Mouse (Mus musculus): Measurements from ENCODE around the gene Rpl7a. TPM values are rescaled to one million over a fixed set of nuclear protein-coding genes. Genes with fewer than 3 reads are reported as not detected.
"Not testable (repeated sequence)": the region's sequence is repeated elsewhere in the genome, so short reads cannot be mapped to it uniquely, and the experiment has no call there.

Rpl7a gene
- polyA plus RNA-seq (2015; fragmentation: Nextera tagmentation; extraction: Ambion mirVana): 314 and 345 TPM in 2 replicates

DNA sequence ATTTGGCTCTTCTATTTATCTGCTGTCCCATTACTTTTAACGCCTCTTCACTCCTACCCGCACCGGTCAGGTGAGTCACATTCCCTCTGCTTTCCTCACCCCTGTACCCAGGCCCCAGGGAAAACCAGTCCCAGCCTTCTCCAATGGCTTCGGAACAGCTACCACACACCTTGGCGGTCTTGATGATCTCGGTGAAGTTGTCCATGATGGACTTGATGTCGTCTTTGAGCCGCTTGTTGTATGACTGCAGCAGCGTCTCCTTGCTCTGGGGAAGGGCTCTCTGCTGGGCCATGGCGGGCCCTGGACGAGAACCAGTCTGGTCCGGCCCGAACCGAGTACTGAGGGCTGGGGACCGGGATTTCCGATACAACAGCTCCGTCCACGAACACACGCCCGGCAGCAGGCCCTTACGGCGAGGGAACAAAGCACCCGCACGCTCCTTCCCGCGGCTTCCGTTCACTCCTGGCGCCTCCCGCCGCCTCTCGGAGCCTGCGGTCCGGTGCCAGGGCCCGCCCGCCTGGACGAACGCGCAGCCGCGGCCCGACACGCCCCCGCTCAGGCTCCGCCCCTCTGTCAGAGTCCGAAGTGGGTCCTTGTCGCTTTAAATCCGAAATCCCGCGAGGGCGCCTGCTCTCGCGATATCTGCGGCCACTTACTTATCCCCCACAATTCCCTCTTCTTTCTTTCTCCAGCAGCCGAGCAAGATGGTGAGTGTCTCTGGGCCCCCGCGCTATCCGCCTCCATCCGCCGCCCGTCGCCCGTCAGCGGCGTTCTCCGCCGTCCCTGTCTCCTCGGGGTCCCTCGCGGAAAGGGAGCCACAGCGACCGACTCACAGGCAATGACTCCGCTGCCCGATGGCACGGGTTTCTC, at the start of gene Rpl7a, which contains the start of gene Med22:
Gene Rpl7a, plus strand, starts transcription at position 641 of the 870 bp plus-strand sequence.
Gene Med22, minus strand, starts transcription at position 554 of the 870 bp plus-strand sequence.
- under 1% methylated on average over 74 of the region's 74 CpGs for WGBS
- peak within 1 kb of the TSS; percentile 85 for H3K27ac ChIP-seq
- peaks cover 39% of the 10 kb centered on the region for H3K4me1 ChIP-seq (replicated peaks)
- H3K36me3 ChIP-seq: peaks cover 55% of the 10 kb centered on the region
- ATAC-seq (replicated peaks; ENCODE audit: insufficient number of reproducible peaks, insufficient read depth, low FRiP score, low read depth): peak; percentile 96
- no peaks in the 10 kb centered on the region for H3K9me3 ChIP-seq (replicated peaks)
- peak within 1 kb of the TSS; percentile 70 for H3K4me3 ChIP-seq
- H3K9ac ChIP-seq: peak within 1 kb of the TSS; percentile 90
- no peaks in the 10 kb centered on the region for H3K27me3 ChIP-seq
- peak within 1 kb of the TSS; percentile 93 for H3K4me2 ChIP-seq

DNA sequence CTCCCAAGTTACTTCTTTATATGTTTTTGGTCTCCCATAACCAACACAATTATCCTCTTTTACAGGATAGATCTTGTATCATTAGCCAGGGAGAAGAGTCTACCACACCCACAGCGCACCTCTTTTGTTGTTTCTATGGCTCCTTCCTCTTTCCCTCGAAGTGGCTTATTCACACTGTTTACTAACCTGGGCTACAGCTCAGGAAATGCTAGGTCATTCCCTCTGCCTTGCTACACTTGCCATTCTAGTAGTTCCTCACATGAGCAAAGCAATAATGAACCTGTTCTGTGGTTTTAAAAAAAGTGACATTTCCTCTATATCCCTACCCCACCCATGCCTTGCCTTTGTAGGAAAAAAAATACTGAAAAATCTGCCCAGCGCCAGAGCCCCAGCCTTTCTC, 47.7 kb upstream of the Rpl7a start:
- Histone ChIP-seq H3K4me3 (no peak overlapping the region), H3K27me3 (no peaks in the 10 kb centered on the region; the same call in 1 of the 2 replicates), H3K9me3 (replicated peaks) (no peaks in the 10 kb centered on the region), H3K36me3 (no peaks in the 10 kb centered on the region), H3K27ac (no peak overlapping the region), H3K9ac (no peak overlapping the region), H3K4me2 (no peak overlapping the region), H3K4me1 (replicated peaks) (no peaks in the 10 kb centered on the region)
- ATAC-seq (replicated peaks; ENCODE audit: insufficient number of reproducible peaks, insufficient read depth, low FRiP score, low read depth): no peak
- WGBS: 63% methylated on average over 3 of the region's 3 CpGs

DNA sequence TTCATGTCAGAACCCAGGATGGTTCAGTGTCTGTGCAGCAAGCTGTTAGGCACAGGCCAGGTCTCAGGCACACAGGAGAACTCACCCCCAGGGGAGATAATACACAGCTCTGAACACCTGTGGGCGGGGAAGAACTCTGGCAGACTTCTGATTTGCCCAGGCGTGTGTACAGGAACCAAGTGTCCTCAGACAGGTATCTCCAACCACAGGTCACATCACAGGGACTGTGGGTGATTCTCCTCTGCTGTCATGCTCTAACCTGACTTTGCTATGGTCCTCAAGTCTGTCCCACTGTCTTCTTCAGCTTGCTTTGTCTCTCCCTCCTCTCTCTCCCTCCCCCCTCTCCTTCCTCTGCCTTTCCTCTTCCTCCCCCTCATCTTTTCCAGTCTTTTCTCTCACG, 45.7 kb upstream of the Rpl7a start, which contains the start of gene Abo:
Gene Abo, minus strand, starts transcription at position 101 of the 400 bp plus-strand sequence.
- no peak within 1 kb of the TSS for H3K4me3 ChIP-seq
- H3K9me3 ChIP-seq (replicated peaks): no peaks in the 10 kb centered on the region

DNA sequence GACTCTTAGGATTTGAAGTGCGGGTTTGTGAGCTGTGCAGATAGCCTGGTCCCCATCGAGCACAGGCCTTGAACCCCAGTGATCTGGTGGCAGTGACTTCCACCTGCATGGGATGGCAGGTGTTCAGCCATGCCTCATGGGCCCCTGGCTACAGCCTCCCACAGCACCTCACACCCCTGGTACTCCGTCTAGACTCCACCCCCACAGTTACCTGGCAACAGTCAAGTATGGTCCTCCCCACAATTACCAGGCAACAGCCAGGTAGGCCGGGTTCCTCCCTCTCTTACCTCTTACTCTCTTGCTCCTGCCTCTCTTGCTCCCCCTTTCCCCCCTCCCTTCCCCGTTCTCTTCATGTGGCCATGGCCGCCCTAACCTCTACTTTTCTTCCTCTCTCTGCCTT, 39.9 kb upstream of the Rpl7a start:
- Histone ChIP-seq H3K27ac (no peak overlapping the region), H3K9me3 (replicated peaks) (no peaks in the 10 kb centered on the region), H3K4me1 (replicated peaks) (no peaks in the 10 kb centered on the region), H3K4me3 (no peak overlapping the region), H3K9ac (no peak overlapping the region), H3K27me3 (peaks cover 14% of the 10 kb centered on the region; the same call in 1 of the 2 replicates), H3K4me2 (no peak overlapping the region), H3K36me3 (no peaks in the 10 kb centered on the region)
- no peak for ATAC-seq (replicated peaks; ENCODE audit: insufficient number of reproducible peaks, insufficient read depth, low FRiP score, low read depth)
- 56% methylated on average over 6 of the region's 6 CpGs for WGBS

More for the DNA sequence above, 45.7 kb upstream of the Rpl7a start, which contains the start of gene Abo:
- H3K27ac ChIP-seq: no peak within 1 kb of the TSS
- no peaks in the 10 kb centered on the region for H3K36me3 ChIP-seq
- WGBS: 51% methylated on average over 3 of the region's 3 CpGs
- H3K4me1 ChIP-seq (replicated peaks): no peaks in the 10 kb centered on the region
- no peak within 1 kb of the TSS for H3K4me2 ChIP-seq
- ATAC-seq (replicated peaks; ENCODE audit: insufficient number of reproducible peaks, insufficient read depth, low FRiP score, low read depth): no peak
- peaks cover 6% of the 10 kb centered on the region; the same call in 1 of the 2 replicates for H3K27me3 ChIP-seq
- H3K9ac ChIP-seq: no peak within 1 kb of the TSS

DNA sequence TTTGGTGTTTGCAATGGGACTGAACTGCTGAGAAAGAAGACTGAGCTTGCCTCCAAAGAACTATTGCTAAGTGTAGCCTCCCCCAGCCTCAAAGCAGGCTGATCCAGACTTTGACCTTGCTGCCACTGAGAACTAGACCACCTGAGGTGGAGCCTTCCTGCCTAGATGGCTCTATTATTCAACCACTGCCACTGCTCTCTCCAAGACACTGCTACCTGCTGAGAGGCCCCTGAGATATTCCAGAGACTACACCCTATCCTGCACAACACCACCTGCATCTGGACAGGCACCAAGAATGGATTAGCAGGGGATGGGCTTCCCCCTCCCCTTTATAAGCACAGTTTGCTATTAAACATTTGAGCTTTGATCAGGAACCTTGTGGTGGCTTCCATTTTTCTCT, 32.0 kb upstream of the Rpl7a start:
- Histone ChIP-seq H3K27ac (no peak overlapping the region), H3K27me3 (no peaks in the 10 kb centered on the region), H3K9ac (no peak overlapping the region), H3K4me3 (no peak overlapping the region), H3K4me2 (no peak overlapping the region), H3K9me3 (replicated peaks) (no peaks in the 10 kb centered on the region), H3K4me1 (replicated peaks) (no peaks in the 10 kb centered on the region), H3K36me3 (no peaks in the 10 kb centered on the region)
- no peak for ATAC-seq (replicated peaks; ENCODE audit: insufficient number of reproducible peaks, insufficient read depth, low FRiP score, low read depth)

DNA sequence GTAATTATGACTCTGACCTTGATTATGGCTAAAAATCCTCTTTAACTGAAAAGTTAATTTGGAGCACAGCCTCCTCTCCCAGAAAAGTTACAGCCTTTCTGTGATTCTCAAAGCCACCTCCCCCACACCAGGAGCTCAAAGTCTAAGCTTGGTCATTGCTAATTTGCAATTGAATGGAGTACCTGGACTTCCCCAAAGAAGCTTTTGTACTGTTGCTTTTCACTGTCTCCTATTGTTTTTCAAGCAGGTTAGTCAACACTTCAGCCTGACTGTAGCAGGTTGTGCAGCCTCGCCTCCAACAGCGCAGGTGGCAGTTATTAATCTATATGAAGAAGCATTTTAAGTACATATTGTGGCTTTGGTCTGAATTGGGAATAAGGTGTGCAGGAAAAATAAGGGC, 25.0 kb upstream of the Rpl7a start:
- peaks cover 16% of the 10 kb centered on the region for H3K36me3 ChIP-seq
- H3K4me2 ChIP-seq; H3K27me3 ChIP-seq; H3K4me1 ChIP-seq (replicated peaks); H3K27ac ChIP-seq; H3K9me3 ChIP-seq (replicated peaks); ATAC-seq (replicated peaks; ENCODE audit: insufficient number of reproducible peaks, insufficient read depth, low FRiP score, low read depth); H3K4me3 ChIP-seq; H3K9ac ChIP-seq: not testable (repeated sequence)
- 94% methylated on average over 2 of the region's 2 CpGs for WGBS

DNA sequence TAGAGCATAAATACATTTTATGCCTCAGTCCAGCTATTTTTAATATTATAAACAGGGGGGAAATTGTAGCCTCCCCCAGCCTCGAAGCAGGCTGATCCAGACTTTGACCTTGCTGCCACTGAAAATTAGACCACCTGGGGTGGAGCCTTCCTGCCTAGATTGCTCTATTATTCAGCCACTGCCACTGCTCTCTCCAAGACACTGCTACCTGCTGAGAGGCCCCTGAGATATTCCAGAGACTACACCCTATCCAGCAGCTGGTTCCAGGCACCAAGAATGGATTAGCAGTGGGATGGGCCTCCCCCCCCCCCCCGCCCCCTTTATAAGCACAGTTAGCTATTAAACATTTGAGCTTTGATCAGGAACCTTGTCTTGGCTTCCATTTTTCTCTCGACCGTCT, 24.4 kb upstream of the Rpl7a start:
- H3K27me3 ChIP-seq; ATAC-seq (replicated peaks; ENCODE audit: insufficient number of reproducible peaks, insufficient read depth, low FRiP score, low read depth); H3K4me1 ChIP-seq (replicated peaks); H3K4me2 ChIP-seq; H3K27ac ChIP-seq; H3K9me3 ChIP-seq (replicated peaks); H3K4me3 ChIP-seq; H3K9ac ChIP-seq: not testable (repeated sequence)
- H3K36me3 ChIP-seq: peaks cover 21% of the 10 kb centered on the region
- 86% methylated on average over 4 of the region's 4 CpGs for WGBS

DNA sequence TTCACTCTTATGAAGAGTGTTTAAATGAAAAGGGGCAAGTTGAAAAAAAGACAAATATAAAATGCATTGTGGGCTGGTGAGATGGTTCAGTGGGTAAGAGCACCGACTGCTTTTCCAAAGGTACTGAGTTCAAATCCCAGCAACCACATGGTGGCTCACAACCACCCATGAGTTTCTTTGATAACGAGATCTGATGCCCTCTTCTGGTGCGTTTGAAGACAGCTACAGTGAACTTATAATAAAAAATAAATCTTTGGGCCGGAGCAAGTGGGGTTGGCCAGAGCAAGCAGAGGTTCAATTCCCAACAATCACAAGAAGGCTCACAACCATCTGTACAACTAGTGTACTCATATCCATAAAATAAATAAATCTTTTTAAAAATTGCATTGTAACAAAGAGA, 14.7 kb upstream of the Rpl7a start:
- 93% methylated on average over 4 of the region's 4 CpGs for WGBS

DNA sequence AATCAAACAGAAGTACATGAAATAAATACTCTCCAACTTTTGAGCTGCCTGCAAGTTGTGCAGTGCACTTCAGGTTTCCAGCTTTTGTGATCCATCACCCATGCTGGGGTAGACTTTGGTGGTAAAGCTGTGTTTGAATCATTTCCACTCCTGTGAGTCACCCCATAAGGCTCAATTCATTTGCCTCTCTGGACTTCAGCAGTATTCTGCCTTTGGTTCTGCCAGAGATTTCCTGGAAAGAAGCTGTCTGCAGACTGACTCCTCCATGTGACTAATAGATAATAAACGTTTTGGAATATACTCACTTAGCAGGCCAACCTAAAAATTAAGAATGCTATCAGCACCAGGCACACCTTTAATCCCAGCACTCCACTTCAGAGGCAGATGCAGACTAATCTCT, 9.8 kb upstream of the Rpl7a start:
- Histone ChIP-seq H3K9ac (no peak overlapping the region), H3K9me3 (replicated peaks) (no peaks in the 10 kb centered on the region), H3K27me3 (no peaks in the 10 kb centered on the region), H3K27ac (no peak overlapping the region), H3K4me1 (replicated peaks) (peaks cover 24% of the 10 kb centered on the region), H3K36me3 (peaks cover 43% of the 10 kb centered on the region), H3K4me3 (no peak overlapping the region), H3K4me2 (no peak overlapping the region)
- WGBS: 42% methylated on average over 1 of the region's 1 CpGs
- ATAC-seq (replicated peaks; ENCODE audit: insufficient number of reproducible peaks, insufficient read depth, low FRiP score, low read depth): no peak

More for the DNA sequence above, 14.7 kb upstream of the Rpl7a start:
- Histone ChIP-seq H3K4me3 (no peak overlapping the region), H3K9me3 (replicated peaks) (no peaks in the 10 kb centered on the region), H3K4me2 (no peak overlapping the region), H3K9ac (no peak overlapping the region), H3K4me1 (replicated peaks) (no peaks in the 10 kb centered on the region), H3K27ac (no peak overlapping the region), H3K36me3 (peaks cover 82% of the 10 kb centered on the region), H3K27me3 (no peaks in the 10 kb centered on the region)
- no peak for ATAC-seq (replicated peaks; ENCODE audit: insufficient number of reproducible peaks, insufficient read depth, low FRiP score, low read depth)

DNA sequence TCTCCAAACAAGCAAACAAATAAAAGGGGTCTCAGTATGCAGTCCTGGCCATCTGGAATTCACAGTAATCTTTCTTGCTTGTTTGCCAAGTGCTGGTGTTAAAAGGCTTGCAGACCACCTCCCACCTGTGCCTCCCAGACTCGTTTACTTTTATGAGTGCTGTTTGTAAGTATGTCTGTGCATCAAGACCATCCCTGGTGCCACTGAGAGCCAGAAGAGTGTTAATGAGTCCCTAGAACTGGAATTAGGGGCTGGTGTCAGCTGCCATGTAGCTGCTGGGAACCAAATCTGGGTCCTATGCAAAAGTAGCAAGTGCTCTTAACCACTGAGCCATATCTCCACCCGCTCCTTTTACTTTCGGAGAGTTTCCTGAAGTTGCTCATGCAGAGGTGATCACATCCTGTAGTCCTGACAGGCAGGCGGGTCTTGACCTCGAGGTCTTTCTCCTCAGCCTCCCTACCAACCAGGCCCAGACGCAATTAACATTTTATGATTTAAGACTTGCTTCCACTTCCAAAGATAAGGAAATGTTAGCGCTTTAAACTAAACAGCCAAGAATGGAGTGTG, 8.6 kb upstream of the Rpl7a start:
- Histone ChIP-seq H3K9ac (peak overlapping the region; percentile 85), H3K4me2 (peak overlapping the region; percentile 81), H3K36me3 (peaks cover 42% of the 10 kb centered on the region), H3K4me1 (replicated peaks) (peaks cover 24% of the 10 kb centered on the region), H3K27ac (peak overlapping the region; percentile 90), H3K9me3 (replicated peaks) (no peaks in the 10 kb centered on the region), H3K4me3 (peak overlapping the region; percentile 90), H3K27me3 (no peaks in the 10 kb centered on the region)
- no peak for ATAC-seq (replicated peaks; ENCODE audit: insufficient number of reproducible peaks, insufficient read depth, low FRiP score, low read depth)
- WGBS: 7% methylated on average over 7 of the region's 7 CpGs

DNA sequence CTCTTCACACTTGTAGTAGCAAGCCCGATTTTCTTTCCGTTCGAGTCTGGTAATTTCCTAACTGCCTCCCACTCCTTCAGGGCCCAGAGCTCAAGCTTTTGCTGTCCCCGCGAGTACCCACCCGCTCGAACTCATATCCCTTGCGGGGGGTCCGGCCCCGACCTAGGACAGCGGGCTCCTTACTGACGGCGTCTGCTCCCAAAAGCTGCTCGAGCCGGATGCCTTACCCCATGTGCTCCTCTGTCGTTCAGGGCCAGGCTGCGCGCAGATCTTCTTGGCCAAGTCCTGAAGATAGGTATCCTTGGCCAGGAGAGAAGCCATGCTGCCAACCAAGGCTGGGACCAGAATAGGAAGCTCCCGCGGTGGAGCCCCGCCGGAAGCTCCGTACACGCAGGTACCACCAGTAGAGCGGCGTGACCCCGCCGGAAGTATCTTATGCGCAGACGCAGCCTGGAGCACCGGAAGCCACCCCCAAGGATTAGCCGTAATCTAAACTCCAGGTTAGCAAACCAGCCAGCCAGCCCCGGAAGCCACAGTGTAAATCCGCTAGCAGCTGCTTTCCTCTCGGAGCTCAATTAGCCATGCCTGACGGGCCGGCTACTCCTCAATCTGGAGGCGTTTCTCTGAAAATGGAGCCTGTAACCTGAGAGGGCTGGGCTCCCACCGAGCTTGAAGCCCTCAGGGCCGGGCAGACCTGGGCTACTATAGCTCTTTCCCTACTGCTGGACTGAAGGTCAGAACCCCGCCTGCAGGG, 7.9 kb upstream of the Rpl7a start, which contains the start of gene Surf6:
Gene Surf6, minus strand, starts transcription at position 413 of the 754 bp plus-strand sequence.
- Histone ChIP-seq H3K4me2 (peak within 1 kb of the TSS; percentile 81), H3K36me3 (peaks cover 42% of the 10 kb centered on the region), H3K4me3 (peak within 1 kb of the TSS; percentile 90), H3K27ac (peak within 1 kb of the TSS; percentile 90), H3K27me3 (no peaks in the 10 kb centered on the region), H3K9me3 (replicated peaks) (no peaks in the 10 kb centered on the region), H3K4me1 (replicated peaks) (peaks cover 24% of the 10 kb centered on the region), H3K9ac (peak within 1 kb of the TSS; percentile 85)
- peak; percentile 93 for ATAC-seq (replicated peaks; ENCODE audit: insufficient number of reproducible peaks, insufficient read depth, low FRiP score, low read depth)
- WGBS: under 1% methylated on average over 41 of the region's 41 CpGs

Data from heart, embryonic 15.5 days (tissue).